Mouse (Mus musculus): ENCODE data around the gene Esyt3. TPM values are rescaled to one million over a fixed set of nuclear protein-coding genes. Genes with fewer than 3 reads are reported as not detected.

Gene Esyt3
- polyA plus RNA-seq (2012; rRNA removed), result 0.36 and 0.41 TPM in 2 replicates

GRCm38 (mm10) chr9:99357921-99358692 is at the start of gene Esyt3:
TSS of gene Esyt3 (minus strand) at chr9:99358557.

Other genes starting within 250 kb of the Esyt3 start
- 1.4 and 2.1 TPM in 2 replicates for gene Pik3cb, start 217.9 kb downstream of the Esyt3 start, polyA plus RNA-seq (2012; rRNA removed)
- gene Faiml, start 121.3 kb downstream of the Esyt3 start, polyA plus RNA-seq (2012; rRNA removed), result not detected in 2 replicates
- gene Cep70, start 115.2 kb downstream of the Esyt3 start, polyA plus RNA-seq (2012; rRNA removed), result 0.74 and 0.76 TPM in 2 replicates
- 3.7 and 4.3 TPM in 2 replicates for gene Mras, start 78.8 kb upstream of the Esyt3 start, polyA plus RNA-seq (2012; rRNA removed)
- 0.23 and 0.42 TPM in 2 replicates for gene Nme9, start 92.9 kb upstream of the Esyt3 start, polyA plus RNA-seq (2012; rRNA removed)
- 7.8 and 8.1 TPM in 2 replicates for gene Armc8, start 210.3 kb upstream of the Esyt3 start, polyA plus RNA-seq (2012; rRNA removed)
- 9.8 and 10.8 TPM in 2 replicates for gene Dbr1, start 217.2 kb upstream of the Esyt3 start, polyA plus RNA-seq (2012; rRNA removed)

Data from colon, adult 2 months (tissue).